Mouse (Mus musculus): Measurements from ENCODE around the gene Zscan2. TPM values are rescaled to one million over a fixed set of nuclear protein-coding genes. Genes with fewer than 3 reads are reported as not detected.

Zscan2 gene
- total RNA-seq, 2 experiments from 2014 or later: 1.5 to 2.8 TPM

DNA sequence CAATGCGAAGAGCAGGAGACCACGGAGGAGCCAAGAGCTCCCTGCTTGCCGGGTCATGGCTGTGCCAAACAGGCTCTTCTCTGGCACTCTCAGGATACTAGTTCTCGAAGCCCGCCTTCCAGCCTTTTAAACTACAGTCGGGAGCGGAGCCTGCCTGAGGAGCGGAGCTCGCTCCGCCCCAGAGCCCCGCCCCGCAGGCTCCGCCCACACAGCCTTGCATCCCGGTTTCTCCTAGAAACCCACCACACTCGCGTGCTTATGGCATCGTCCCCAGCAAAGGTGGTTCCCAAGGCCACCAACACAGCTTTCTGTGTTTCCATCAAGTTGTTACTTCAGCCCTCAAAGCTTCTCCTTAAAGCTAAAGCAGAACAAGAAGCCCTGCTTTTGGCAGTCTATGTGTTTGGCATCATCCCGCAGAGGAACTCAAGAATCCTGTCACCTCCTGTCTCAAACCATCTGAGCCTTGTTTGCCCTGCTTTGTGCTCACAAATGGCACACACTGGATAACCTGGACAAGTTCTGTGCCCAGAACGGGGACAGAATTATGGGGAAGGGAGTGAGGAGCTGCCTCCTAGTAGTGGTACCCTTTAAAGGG lies 44.3 kb downstream of the Zscan2 start, which contains the start of gene Nmb:
Nmb (minus strand) TSS at position 156 of the 595 bp plus-strand sequence.
- peak; percentile 77 for DNase-seq
- intact Hi-C loops (cut with DNase I; ENCODE audit: low total_unique reads): no loop called here

DNA sequence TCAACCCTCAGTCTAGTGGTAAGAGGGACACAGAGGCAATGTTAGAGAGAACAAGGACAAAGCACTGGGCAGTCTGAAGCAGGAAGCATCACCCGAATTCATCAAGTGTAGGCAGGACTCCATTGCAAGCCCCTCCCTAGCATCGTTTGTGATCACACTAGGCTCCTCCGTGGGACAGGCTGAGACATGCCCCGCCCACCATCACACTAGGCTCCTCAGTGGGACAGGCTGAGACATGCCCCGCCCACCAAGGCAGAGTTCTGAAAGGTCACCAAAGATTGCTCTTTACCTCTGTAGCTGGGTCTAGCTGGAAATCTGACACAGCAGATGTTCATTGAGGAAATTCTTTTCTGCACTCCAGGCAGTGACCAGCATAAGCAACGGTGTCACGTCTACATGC lies 50.3 kb downstream of the Zscan2 start:
- intact Hi-C loops (cut with DNase I; ENCODE audit: low total_unique reads): no loop called here
- no peak for DNase-seq

DNA sequence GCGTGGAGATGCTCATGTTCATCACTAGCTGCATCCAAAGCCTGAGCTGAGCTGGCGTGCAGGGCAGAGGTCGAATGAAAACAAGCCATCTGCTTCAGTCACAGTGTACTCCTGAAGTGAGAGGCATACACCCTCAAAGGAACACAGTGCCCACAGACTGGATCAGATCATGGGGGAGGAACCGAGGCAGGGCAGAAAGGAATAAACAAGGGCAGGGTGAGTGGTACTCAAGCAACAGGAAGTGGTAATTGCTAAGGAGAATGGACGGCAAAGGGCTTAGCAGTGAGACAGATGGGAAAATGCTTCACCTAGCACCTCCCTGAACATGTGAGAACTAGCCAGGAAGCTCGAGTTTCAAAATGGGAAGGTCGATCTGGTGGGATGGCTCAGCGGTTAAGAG lies 51.8 kb downstream of the Zscan2 start:
- DNase-seq: no peak
- intact Hi-C loops (cut with DNase I; ENCODE audit: low total_unique reads): no loop called here

DNA sequence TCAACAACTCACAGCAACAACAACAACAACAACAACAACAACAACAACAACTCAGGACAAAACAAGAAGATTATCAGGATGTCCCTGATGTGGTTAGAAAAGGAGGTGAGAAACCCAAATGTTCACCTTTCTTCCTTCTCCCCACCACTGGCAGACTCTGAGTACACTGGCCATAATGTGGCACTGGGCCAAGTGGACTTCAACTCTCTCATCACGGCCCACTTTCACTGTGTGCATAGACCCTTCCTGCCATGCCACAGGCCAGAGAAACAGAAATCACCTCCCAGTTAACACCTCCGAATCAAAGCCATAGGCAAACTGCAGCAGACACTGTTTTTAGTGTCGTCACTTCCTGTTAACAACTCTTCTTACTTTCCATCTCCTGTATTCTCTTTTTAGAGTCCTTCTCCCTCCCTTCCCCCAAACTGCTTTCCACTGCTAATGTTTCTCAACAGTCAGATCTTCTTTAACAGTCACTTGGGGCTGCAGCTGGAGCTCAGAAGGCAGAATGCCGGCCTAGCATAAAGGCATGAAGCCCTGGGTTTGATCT lies 57.3 kb downstream of the Zscan2 start:
- no peak for DNase-seq
- intact Hi-C loops (cut with DNase I; ENCODE audit: low total_unique reads): no loop called here

DNA sequence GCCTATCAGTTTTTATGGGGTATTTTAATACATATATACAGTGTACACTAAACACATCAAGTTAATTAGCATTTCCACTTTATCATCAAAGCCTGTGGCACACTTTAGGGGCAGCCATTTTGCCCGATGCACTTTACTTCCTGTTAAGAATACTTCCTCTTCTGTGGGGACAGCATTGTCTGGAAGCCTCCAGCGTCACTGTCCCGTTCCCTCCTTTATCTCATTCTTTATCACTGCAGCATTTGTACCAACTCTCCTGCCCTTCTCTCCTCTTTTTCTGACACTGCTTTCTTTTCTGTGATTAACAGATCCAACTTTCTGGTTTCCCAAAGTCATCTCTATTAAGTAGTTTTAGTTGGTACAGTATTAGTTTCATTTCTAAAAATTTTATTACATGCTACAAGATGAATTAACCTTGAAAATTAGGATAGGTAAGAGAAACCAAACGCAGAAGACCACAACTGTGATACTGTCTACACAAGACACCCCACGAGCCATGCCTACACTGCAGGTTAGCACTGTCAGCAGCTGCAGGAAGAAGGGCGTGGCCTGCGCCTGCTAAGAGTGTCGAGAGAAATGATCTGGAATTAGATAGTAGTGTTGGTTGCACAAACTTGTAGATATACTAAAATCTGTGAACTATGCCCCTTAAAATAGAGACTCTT lies 58.4 kb downstream of the Zscan2 start:
- no peak for DNase-seq
- intact Hi-C loops (cut with DNase I; ENCODE audit: low total_unique reads): no loop called here

DNA sequence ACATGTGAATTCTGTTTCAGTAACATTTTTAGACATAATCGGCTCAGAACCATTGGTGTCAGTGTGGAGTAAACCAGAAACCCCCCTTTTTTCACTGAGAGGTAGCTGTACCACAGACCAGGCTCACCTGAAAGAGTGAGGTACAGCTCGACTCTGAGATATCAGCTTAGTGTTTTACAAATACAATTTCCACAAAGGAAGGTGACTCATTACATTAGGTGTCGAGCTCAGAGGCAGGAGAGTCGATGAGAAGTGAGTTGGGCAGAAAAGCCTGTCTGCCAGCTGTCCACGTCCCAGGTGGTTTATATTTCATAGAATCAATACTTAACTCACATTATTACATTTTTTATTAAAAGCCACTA lies 58.9 kb downstream of the Zscan2 start:
- intact Hi-C loops (cut with DNase I; ENCODE audit: low total_unique reads): no loop called here
- no peak for DNase-seq

DNA sequence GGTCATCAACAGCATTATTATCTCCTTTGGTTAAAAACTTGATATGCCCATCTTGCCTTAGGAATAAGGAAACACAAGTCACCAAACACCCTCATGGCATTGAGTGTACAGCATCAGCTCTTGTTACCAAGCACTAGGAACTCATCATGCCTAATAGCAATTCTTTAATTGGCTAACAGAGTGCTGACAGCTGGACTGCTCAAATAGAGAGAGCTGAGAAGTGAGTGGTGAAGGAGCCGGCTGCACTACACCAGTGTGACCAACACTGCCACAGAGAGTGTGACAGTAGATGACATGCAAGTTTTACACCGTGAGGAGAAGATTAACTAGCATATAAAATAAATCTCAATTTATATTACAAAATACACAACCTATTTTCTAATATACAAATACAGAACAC lies 62.4 kb downstream of the Zscan2 start:
- intact Hi-C loops (cut with DNase I; ENCODE audit: low total_unique reads): no loop called here
- no peak for DNase-seq

Other genes starting within 250 kb of the Zscan2 start
- gene Crtc3, start 172.0 kb upstream of the Zscan2 start, total RNA-seq (2021): 10 to 100 TPM; 14.7 to 15.3 TPM
- 10 to 100 TPM; 28.9 to 36.1 TPM for gene Iqgap1, start 34.9 kb upstream of the Zscan2 start, total RNA-seq (2021)
- 1 to 10 TPM; 3.7 to 4.1 TPM for gene Wdr73, start 40.3 kb downstream of the Zscan2 start, total RNA-seq (2021)
- gene Nmb, start 44.2 kb downstream of the Zscan2 start, total RNA-seq (2021): 1 to 10 TPM; 1.7 to 4.5 TPM
- gene Sec11a, start 86.9 kb downstream of the Zscan2 start, total RNA-seq (2021): 10 to 100 TPM; 30.9 to 37.2 TPM
- gene Zfp592, start 132.8 kb downstream of the Zscan2 start, total RNA-seq (2021): 10 to 100 TPM; 11.5 to 13.7 TPM
- 100 to 1,000 TPM; 119 to 131 TPM for gene Alpk3, start 196.7 kb downstream of the Zscan2 start, total RNA-seq (2021)

All from gastrocnemius, postnatal 14 days (tissue).